Mouse (Mus musculus) yolk sac, embryonic 10.5 days (tissue): Measurements from ENCODE around the gene Ubxn2a.
A peak's percentile ranks its signal among the peaks of the same experiment; 100 is the strongest.

ENCODE experiments used
- DNase-seq: peaks from one replicate; pipeline ENCODE4 v3.0.0-alpha.2; 2017; ENCODE audit warnings: low spot score

Ubxn2a gene

DNA sequence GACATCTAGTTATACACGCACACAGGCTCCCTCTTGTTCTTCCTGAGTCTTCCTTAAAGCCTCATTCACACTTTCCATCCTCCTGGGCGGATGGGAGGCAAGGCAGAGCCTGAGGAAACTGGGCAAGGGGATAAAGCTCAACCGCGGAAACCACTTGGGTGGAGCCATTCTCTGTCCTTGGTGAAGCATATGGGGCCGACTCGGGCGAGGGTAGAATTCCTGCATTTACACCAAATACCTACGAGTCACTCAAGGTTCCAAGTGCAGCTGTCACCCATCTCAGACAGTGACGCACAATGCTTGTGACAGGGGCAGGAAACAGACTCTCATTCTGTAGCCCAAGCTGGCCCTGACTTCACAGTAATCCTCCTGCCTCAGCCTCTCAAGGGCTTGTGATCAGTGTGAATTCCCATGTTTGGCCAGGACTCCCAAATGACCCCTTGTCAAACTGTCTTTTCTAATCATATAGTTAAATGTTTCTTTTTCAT, 29.2 kb downstream of the Ubxn2a start:
- DNase-seq = no peak

DNA sequence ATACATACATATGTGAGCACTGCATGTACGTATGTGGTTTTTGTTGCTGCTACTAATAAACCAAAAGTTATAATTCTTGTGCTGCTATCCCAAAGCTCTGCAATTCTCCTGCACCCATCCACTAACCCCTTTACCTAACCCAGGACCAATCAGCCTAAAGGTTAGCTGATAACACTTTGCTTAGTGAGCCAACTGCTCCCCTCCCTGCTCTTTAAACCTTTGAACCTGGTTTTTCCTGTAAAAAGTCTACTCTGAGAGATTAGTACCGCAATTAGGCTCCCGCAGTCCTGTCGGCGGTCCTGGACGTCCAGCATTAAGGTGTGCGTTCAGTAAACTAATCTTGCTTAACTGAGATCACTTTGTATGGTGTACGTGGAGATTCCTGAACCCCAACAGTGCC, 31.9 kb downstream of the Ubxn2a start:
- no peak for DNase-seq

DNA sequence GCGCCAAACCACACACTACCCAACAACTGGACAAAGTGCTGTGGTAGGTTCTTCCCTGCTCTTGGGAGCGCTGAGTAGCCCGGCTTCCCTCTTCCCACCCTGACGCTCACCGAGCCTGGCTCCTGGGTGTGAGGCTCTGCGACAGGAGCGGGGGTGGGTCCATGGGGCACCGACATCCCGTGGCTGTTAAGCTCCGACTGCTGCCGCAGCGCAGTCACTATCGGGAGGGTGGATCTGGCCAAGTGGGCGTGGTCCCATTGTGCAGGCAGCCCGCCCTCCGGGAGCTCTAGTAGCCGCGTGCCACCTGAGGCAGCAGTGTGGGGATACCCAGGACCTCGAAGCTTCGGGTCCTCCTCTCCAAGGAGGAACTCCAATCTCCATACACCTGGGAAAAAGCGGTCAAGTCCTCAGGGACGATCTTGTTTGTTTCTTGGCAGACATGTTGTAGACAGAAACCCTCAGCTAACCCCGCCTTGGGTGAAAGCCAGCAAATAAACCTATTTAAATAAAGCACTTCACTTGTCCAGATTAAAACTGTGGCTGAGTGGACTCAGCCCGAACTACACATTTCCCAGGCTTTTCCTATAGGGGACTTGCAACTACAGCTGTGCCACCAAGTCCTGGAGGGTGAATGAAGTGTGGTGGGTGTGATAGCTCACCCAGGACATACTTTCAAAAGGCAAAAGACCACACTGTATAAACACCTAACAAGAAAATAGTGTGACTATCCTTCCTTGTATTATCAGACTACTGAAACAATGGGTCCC, 33.2 kb downstream of the Ubxn2a start, which contains the start of gene Mfsd2b:
TSS of gene Mfsd2b (minus strand) at position 199 of the 767 bp plus-strand sequence.
- peak; percentile 80 for DNase-seq

DNA sequence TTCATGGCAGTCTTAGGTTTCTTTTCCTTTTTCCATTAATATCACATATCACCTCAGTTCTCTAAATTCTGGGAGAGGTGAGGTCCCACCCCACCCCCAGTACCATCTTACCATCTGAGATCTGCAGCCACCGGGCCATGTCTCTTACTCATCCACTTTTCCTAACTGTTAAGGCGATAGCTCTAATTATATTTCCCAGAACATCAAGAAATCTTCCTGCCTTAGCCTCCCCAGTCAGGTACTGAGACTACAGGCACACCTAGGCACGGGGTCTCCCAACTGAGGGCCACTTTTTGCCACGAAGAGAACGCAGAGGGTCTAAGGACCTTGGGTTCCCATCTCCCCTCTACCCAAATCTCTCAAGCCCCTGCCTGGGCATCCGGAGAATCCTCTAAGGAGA, 34.0 kb downstream of the Ubxn2a start:
- DNase-seq = no peak

DNA sequence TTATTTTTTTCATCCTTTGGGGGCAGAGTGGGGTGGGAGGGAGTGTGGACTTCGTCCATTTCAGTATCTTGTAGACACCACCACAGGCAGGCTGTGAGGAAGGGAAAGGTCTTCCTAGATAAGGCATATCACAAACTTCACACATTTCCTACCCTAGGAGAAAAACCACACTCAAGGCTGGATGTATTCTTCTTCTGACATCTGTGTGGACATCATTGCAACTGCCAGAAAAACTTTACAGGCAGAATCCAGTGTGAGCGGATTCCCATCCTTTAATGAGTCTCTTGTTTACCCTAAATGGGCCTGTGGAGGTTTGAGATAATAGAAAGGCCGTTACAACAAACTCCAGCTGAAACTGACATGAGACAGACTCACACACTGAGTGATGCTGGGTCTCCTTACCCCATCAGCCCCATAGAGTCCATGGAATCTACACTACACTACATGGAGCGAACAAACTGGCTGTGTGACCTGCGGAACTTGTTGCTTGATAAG, 34.5 kb downstream of the Ubxn2a start:
- no peak for DNase-seq

DNA sequence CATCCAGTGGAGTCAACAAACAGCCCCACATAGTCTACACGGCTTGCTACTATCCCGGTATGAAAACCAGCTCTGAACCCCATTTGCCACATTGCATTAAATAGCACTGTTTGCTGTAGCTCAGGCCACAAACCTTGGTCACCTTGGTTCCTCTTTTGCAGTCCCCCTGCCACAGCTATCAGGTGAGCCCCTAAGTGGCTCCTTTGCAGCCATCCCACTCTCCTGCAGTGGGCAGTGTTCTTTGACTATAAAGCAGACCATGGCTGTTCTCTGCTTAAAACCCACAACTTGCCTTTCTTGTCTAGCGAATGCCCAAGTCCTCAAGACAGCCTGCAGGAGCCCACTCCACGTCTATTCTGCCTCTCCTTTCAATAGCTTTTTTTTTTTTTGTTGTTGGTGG, 35.2 kb downstream of the Ubxn2a start:
- DNase-seq = no peak

DNA sequence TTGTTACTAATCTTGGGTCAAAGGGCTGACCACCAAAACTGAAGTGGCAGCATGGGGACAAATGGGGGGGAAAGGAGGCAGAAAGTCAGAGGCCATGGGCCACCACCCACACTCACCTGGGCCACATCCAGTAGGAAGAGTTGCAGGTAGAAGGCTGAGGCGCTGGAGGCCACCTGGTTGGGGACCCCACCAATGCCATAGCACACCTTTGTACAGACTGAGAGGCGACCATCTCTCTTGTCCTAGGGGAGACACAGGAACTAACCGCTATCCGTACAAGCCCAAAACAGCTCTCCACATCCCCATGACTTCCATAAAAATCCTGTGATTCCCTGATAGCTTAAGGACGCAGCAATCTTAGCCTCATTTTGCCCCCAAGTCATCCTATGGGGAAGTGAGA, 36.2 kb downstream of the Ubxn2a start:
- no peak for DNase-seq

DNA sequence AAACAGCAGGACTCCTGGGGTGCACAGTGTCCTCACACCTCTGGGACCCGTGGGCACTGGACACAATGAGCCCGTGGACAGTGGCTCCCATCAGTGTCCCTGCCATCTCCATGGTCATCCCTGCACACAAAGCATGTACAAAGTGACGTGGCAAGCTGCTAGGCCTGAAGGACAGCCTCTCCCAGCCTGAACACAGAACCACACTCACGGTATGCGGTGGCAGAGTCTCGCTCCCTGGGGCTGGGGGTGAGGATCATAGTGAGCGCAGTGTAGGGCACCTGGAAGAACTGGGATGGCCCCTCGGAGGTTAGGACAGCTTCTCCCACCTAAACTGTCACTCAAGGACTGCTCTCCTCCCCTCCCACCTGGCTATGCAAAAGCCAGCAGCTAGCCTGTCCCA, 38.6 kb downstream of the Ubxn2a start:
- DNase-seq = no peak

DNA sequence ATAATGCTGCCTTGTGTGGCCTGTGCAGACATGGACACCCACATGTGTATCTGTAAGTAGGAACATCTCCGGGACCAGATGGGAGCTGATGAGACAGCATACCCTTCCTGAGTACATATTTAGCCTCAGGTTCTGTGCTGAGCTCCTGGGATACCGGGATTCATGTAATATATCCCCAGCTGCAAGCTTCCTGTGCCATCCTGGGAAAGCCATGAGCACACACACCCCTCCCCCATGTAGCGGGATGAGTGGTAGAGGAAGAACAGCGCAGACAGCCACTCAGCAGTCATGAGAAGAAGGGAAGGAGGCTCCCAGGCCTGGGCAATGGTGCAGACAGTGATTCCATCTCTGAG, 43.2 kb downstream of the Ubxn2a start:
- DNase-seq = no peak

DNA sequence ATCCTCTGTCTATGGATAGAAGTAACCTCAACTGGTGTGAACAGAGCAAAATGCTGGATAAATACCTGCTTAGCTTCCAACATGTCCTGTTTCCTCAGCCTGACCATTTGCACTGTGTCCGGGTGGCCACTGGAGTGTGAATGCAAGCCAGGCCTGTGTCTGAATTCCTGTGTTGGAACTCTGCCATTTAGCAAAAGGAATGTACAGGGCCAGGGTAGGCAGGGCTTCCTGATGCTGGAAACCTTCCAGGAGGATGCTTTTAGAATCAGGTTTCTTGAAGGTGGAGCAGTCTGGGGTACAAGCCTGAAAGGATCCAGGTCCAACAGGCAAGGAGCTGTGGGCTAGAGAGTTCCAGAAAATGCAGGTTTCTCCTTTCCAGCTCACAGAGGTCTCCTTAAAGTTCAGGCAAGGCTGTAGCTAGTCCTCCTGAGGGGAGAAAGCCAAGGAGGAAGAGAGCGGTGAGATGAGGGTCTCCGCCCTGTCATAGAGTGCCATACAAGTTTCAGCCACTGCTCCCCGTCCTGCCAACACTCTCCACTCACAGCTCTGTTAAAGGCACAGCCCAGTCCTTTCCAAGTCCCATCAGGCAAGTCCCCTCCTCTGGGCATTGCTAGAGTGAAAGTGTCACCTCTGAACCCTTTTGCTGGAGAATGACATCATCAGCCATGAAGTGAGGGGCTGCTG, 43.7 kb downstream of the Ubxn2a start:
- peak; percentile 16 for DNase-seq

DNA sequence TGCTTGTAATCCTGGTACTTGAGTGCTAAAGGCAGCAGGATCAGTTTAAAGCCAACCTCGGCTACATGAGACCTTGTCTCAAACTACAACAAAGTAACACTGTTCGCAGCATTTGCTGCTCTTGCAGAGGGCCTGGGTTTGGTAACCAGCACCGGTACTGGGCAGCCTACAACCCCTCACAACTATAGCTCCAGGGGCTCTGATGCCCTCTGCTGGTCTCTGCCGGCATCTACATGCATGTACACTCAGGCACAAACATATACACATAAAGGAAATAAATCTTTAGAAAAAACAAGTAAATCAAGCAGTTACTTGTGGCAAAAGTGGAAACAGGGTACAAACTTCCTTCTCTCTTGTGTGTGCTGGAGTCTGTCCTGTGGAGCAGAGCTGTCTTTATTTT, 44.8 kb downstream of the Ubxn2a start:
- no peak for DNase-seq

DNA sequence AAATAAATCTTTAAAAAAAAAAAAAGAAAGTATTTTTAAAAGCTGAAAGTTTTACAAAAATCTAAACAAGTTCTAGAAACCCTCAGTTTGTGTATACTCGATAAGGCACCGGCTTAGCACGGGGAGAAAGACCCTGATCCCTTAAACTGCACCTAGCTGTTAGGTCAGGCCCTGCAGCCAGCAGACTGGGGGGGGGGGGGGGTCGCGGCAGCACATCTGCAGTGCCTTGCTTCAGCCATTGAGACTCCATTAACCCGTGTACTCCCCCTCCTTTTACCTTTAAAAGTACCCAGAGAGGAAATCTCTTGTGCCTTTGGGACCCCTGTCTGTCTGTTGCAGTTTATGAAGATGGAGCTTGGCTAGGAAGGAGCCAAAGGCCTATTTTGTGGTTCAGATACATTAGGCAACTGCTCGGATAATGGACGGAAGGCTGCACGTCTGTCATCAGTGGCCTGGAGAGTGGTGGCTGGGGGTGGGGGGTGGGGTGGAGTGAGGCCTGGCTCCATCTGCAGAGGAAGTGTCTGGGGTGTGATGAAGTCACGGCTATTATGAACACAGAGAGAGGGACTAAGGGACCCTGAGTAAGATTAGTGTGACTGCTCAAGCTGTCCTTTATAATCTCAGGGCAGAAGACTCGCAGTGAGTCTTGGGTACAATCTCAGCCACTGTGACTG, 48.1 kb downstream of the Ubxn2a start:
- no peak for DNase-seq

DNA sequence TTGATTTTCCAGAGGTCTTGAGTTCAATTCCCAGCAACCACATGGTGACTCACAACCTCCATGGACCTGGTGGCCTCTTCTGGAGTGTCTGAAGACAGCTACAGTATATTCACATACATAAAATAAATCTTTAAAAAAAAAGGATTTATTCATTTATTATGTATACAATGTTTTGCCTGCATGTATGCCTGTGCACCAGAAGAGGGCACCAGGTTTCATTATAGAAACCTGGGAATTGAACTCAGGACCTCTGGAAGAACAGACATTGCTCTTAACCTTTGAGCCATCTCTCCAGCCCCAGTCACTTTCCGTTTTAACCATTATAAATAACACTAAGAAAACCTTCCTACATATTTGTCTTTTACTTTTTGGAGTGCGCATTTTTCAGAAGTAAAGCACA, 50.7 kb downstream of the Ubxn2a start:
- DNase-seq = no peak

DNA sequence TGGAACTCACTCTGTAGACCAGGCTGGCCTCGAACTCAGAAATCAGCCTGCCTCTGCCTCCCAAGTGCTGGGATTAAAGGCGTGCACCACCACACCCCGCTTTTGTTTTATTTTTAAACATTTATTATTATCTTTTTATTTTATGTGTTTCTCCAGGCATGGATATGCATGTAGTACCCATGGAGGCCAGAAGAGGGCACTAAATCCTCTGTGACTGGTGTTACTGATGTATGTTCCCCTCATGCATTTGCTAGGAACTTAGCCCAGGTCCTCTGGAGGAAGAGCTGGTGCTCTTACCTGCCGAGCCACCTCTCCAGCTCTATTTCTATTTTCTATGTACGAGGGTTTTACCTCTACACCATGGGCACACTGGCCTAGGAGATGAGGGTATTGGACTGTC, 51.3 kb downstream of the Ubxn2a start:
- no peak for DNase-seq

DNA sequence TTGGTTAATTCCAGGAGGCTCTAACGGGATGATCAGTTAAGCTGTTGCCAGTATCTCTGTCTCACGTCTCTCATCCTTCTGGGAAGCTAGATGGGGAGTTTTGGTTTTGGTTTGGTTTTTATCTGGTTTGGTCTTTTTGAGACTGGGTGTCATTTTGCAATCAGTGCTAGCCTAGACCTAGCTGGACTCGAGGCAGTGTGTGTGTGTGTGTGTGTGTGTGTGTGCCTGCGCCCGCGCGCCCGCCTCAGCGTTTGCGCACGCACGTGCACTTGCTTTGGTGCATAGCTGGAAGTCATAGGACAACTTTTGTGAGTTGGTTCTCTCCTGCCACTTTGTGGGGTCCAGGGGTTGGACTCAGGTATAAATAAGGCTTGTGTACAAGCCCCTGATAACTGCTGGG, 63.8 kb downstream of the Ubxn2a start:
- DNase-seq = peak; percentile 61

DNA sequence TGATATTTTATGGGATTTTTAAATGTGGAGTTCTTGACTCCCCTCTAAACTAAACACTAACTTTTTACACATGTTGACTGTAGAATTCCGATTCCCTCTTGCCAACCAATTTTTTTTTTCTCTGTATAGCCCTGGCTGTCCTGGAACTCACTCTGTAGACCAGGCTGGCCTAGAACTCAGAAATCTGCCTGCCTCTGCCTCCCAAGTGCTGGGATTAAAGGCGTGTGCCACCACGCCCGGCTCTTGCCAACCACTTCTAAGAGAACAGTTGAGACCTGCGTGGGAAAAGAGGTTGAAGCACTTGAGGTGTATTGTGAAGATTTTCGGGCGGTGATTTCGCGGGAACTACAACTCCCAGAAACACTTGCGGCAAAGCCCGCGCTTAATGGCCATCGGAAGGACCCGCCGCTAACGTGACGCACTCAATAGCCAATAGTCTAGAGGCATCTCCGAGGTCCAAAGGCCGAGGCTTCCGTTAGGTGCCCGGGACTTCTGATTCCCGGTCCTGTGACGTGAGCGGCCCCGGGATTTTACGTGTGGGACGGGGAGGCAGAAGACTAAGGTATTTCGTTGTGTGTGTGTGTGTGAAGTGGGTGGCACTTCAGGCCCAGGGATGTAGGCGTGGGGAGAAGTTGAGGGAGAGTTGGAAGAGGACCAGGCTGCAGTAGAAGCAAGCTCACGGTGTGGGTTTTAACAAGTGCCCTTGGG, 64.5 kb downstream of the Ubxn2a start, which contains the start of gene Wdcp:
TSS of gene Wdcp (plus strand) at position 414 of the 708 bp plus-strand sequence.
- DNase-seq = peak; percentile 89

DNA sequence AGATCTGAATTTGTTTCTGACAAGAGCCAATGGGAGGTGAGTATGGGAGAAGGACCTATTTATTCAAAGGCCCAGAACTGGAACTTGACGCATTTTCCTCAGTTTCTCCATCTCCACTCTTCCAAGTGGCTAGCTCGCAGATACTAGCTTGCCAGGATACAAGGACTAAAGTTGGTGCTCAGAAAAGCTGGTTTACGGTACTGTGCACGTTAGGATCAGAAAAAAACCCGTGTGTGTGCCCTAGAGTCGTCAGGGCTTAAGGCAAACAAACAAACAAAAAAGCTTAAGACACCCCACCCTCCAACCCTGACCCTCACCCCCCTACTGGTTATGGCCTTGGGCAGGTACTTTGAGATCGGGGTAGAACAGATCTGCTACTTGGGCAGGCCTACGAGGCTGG, 65.0 kb downstream of the Ubxn2a start:
- no peak for DNase-seq

DNA sequence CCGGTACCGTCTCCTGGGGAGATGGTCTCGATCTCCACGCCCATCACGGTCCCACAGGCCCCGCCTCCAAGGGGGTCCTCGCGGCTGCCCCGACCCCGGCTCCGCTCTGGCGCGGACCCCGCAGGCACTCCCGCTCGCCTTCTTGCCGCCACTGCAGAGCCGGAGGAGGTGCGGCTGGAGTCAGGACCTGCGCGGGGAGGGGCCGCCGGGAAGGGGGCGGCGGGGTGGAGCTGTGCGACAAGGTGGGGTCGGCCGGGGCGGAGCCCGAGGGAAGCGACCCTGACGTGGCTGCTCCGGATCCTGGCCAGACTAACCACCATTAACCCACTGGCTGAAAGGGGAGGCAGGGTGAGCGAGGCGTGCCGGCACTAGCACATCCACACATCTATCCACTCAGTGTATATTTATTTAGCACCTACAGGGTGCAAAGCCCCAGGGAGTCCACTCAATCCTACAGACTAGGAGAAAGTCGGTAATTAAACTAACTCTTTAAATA, 66.1 kb downstream of the Ubxn2a start, which contains the start of gene Fkbp1b:
TSS of gene Fkbp1b (minus strand) at position 200 of the 496 bp plus-strand sequence.
- DNase-seq = peak; percentile 86

DNA sequence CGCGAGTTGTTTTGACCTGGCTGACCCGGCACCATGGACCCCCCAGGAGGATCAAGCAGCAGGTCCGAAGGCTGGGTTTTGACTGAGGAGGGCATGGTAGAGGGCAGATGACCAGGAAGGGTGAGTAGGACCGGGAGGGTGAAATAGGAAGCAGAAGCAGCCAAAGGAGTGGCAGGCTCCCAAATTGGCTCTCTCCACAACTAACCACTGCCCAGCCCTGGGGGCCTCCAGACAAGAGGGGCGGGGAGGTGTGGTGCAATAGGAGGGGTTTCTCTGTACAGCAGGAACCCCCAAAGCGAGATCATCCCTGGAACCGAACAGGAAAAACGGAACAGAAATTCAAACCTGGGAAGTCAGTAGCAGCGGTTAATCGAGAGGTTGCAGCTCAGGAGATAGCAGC, 66.8 kb downstream of the Ubxn2a start:
- DNase-seq = no peak

DNA sequence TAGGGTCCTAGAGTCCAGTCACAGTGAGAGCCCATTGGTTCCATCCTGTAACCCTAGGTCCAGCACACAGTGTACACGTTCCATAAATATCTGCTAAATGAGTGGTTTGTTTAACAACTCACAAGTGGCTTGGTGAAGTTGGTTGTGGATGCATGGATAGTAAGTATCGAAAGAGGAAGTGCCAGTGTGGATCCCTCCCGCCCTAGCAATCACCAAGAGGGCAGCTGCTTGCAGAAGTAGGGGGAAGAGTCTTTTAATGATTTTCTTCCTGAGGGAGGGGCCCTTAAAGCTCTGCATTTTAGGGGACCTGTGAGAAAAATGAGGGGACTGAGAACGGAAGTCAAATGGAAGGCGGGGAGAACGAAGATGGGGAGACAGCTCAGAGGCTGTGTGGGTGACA, 67.5 kb downstream of the Ubxn2a start:
- no peak for DNase-seq

DNA sequence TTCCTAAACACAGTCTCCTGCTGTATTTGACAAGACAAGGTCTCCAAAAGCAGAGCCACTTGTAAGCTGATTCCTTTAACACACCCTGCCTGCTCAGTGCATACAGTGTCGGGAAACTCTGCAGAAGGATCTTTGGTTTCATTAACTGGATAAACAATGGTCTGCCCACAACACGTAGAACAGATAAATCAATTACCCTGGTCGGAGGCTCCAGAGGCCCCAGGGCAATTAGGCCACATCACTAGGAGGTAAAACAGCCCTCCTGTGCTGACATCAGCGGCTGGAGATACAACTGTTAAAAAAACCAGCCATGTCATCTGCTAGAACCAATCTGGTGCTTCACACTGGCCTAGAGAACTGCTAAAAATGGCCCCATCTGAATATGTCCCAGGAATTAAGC, 70.5 kb downstream of the Ubxn2a start:
- no peak for DNase-seq
